Mouse (Mus musculus) heart, embryonic 13.5 days (tissue): ENCODE results near the gene Scly. TPM values are rescaled to one million over a fixed set of nuclear protein-coding genes. Genes with fewer than 3 reads are reported as not detected.

ENCODE experiments used
- ATAC-seq: fragments of 200-750 bp; cut with Nextera tagmentation; 2 replicates; pipeline ENCODE4 v1.8.0; 2017; ENCODE audit warnings: moderate TSS enrichment; ENCODE audit not compliant: insufficient number of reproducible peaks, low FRiP score, low TSS enrichment; ENCODE audit errors: extremely low read depth
- H3K27ac ChIP-seq: fragments of 300-500 bp; sonication (generic); replicated peaks from 2 replicates; pipeline ENCODE4 v1.5.1; 2015; ENCODE audit warnings: moderate library complexity, mild to moderate bottlenecking, inconsistent platforms
- H3K27me3 ChIP-seq: fragments of 300-500 bp; sonication (generic); replicated peaks from 2 replicates; pipeline ENCODE4 v1.6.1; 2015; ENCODE audit warnings: mild to moderate bottlenecking, inconsistent platforms
- H3K36me3 ChIP-seq: fragments of 300-500 bp; sonication (generic); 2 replicates; pipeline ENCODE4 v1.6.1; 2015; ENCODE audit warnings: mild to moderate bottlenecking, inconsistent platforms
- H3K4me1 ChIP-seq: fragments of 300-500 bp; sonication (generic); 2 replicates; pipeline ENCODE4 v1.6.1; 2015; ENCODE audit warnings: inconsistent platforms
- H3K4me2 ChIP-seq: fragments of 300-500 bp; sonication (generic); 2 replicates; pipeline ENCODE4 v1.6.1; 2015; ENCODE audit warnings: inconsistent platforms, mild to moderate bottlenecking, moderate library complexity
- H3K4me3 ChIP-seq: fragments of 300-500 bp; sonication (generic); 2 replicates; pipeline ENCODE4 v1.5.1; 2015; ENCODE audit warnings: moderate library complexity, mild to moderate bottlenecking, inconsistent platforms
- H3K9ac ChIP-seq: fragments of 300-500 bp; sonication (generic); 2 replicates; pipeline ENCODE4 v1.6.1; 2015; ENCODE audit warnings: inconsistent platforms, mild to moderate bottlenecking, moderate library complexity
- H3K9me3 ChIP-seq: fragments of 300-500 bp; sonication (generic); 2 replicates; pipeline ENCODE4 v1.6.1; 2016; ENCODE audit warnings: inconsistent platforms
- WGBS: fragments of 180-500 bp; shearing (Covaris S2); methylation state at CpG from one replicate; pipeline ENCODE4 v1.1.7; 2015; ENCODE audit warnings: mixed read lengths; 5-methylcytosine and 5-hydroxymethylcytosine counted together
- polyA plus RNA-seq: library from polyadenylated mRNA; unstranded; fragments of >200 nt; fragmentation: Nextera tagmentation; extraction: Ambion mirVana; gene quantifications from 2 replicates; pipeline ENCODE4 v1.2.1, GENCODE M21; 2015

Gene Scly
- 12.6 and 15.9 TPM in 2 replicates for polyA plus RNA-seq

DNA sequence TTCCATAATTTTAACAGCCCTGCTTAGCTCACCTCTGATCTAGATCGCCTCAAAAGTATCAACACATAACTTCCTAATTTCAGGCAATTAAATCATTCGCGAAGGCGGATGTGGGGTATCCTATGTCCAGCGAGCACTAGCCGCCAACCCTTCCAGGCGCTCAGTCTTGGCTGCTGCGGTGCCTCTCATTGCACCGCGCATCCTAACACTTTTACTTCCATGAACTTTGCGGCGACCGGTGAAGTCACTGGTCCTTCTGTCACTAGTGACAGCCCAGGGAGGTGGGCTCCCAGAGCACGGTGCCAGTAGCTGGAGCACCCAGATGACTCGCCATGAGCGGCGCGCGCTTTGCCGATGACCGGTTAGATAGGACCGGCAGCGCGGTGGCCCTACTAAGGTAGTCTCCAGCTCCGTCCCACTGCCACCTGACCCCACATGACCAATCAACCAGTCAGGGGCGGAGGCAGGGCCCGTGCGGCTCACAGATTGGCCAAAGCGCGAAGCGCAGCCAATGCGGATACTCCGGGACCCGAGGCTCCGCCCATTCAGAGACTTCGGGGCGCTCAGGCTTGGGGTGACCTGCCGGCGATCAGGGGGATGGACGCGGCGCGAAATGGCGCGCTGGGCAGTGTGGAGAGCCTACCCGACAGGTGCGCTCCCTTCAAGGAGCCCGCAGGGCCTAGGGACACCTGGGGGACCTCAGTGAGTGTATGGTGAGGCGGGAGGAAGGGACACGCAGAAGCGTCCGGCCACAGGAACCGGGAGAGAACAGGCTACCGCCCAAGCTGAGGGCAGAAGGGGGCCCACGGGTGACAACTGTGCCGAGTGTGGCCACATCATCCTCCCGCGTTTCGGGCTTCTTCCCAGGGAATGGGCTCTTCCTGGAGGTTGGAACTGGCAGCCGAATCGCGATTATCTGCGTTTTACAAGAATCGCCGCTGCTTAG is at the start of gene Scly:
Scly (plus strand) TSS at position 540 of the 946 bp plus-strand sequence.
- 1% methylated on average over 63 of the region's 65 CpGs for WGBS
- no peak within 1 kb of the TSS for H3K27ac ChIP-seq
- H3K27me3 ChIP-seq, result no peaks in the 10 kb centered on the region
- H3K4me2 ChIP-seq, result peak within 1 kb of the TSS; percentile 80
- peaks cover 18% of the 10 kb centered on the region for H3K4me1 ChIP-seq
- peak within 1 kb of the TSS; percentile 90 for H3K9ac ChIP-seq
- no peaks in the 10 kb centered on the region for H3K9me3 ChIP-seq
- peak within 1 kb of the TSS; percentile 91 for H3K4me3 ChIP-seq
- peak; percentile 99 for ATAC-seq
- H3K36me3 ChIP-seq, result peaks cover 24% of the 10 kb centered on the region

DNA sequence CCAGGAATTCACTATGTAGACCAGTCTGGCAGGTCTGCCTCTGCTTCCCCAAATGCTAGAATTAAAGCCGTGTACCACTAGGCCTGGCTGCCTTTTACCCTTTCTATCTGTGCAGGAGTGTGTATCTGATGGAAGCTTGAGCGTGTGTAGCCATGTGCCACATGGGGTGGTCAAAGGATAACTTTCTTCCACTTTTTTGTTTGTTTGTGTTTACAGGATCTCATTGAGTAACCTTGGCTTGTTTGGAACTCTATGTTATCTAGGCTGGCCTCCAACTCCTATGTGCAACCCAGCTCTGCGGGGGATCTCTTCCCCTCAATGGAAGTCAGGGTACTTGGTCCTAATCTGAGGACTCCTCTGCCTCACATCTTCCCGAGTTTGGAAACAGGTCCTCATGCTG is 49.2 kb upstream of the Scly start:
- no peak for ATAC-seq
- WGBS, result 37% methylated on average over 4 of the region's 4 CpGs
- Histone ChIP-seq H3K4me1 (peaks cover 41% of the 10 kb centered on the region), H3K27me3 (no peaks in the 10 kb centered on the region), H3K4me2 (peak overlapping the region; percentile 94), H3K4me3 (no peak overlapping the region), H3K9ac (peak overlapping the region; percentile 86; the same call in 1 of the 2 replicates), H3K27ac (peak overlapping the region; percentile 43; the same call in 1 of the 2 replicates), H3K36me3 (no peaks in the 10 kb centered on the region), H3K9me3 (no peaks in the 10 kb centered on the region)

DNA sequence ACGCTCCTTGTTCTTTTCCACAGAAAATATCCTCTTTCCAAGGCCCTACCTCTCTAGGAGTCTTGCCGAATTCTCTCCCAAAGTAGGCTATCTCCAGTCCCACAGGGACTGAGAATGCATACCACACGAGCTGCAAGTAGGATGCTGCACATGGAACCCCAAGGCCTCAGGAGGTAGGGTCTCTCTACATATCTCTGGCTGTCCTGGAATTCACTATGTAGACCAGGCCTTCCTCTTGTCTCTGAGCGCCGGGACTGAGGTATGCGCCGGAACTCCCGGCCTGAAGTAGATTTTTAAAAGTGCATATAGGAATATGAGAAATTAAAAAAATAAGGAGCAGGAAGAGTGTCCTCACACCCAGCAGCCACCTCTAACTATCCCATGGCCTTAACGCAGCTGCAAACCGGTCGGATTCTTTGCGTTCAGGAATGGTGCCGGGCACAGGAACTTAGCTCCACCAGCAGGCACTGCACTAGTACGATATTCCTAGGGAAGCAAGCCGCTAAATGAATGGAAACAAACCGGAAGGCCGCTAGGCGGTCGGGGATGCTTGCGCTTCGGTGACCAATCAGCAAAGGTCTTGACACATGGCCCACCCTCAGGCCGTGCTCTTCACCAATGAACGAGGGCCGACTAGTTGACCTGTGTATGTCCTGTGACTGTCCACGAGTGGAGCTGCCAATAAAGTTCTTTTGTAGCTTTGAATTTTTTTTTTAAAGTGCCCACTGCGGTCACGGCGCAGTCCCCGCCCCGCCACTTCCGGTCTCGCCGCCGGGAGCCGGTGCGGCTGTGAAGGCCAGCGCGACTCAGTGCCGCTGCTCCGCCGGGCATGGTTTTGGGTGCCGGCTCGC is 48.3 kb upstream of the Scly start, which contains the start of gene Ube2f:
Ube2f (plus strand) TSS at position 741 of the 851 bp plus-strand sequence.
- H3K4me1 ChIP-seq, result peaks cover 41% of the 10 kb centered on the region
- WGBS, result under 1% methylated on average over 43 of the region's 43 CpGs
- peaks cover 7% of the 10 kb centered on the region for H3K36me3 ChIP-seq
- H3K9ac ChIP-seq, result peak within 1 kb of the TSS; percentile 99
- H3K4me3 ChIP-seq, result peak within 1 kb of the TSS; percentile 99
- no peaks in the 10 kb centered on the region for H3K27me3 ChIP-seq
- ATAC-seq, result peak; percentile 98
- no peaks in the 10 kb centered on the region for H3K9me3 ChIP-seq
- H3K27ac ChIP-seq, result peak within 1 kb of the TSS; percentile 87
- peak within 1 kb of the TSS; percentile 94 for H3K4me2 ChIP-seq

DNA sequence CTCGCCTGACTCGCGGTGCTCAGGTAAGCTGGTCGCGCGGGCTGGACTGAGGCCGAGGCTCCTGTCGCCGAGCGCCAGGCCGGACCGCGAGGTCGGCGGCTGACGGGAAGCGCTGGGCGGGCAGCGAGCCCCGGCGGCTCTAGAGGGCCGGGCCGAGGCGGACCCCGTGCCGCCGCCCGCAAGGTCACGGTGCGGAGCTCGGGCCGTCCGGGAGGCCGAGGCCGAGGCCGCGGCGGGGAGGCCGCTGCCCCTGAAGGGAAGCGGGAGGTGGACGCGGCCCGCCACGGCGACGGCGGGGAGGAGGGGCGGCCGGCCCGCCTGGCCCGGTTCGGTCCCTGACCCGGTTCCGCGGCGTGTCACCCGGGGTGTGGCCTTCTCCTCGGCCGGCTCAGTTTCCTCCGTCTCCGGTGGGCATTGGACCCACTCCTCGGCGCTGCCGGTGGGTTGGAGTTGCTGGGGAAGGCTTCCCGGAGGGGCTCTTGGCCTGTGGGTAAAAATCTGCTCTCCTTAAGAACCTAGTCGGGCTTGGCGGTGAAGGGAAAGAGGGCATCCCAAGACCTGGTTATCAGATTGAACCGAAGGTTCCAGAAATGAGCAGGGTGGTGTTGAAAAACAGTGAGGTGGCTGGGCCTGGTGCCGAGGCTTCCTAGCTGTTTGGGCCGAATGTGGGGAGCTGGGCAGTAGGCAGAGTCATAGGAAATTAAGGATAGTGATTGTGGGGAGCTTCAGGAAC is 47.6 kb upstream of the Scly start:
- H3K4me1 ChIP-seq, result peaks cover 41% of the 10 kb centered on the region
- H3K36me3 ChIP-seq, result peaks cover 10% of the 10 kb centered on the region
- H3K27ac ChIP-seq, result peak overlapping the region; percentile 87
- peak overlapping the region; percentile 99 for H3K9ac ChIP-seq
- ATAC-seq, result peak; percentile 20; the same call in 1 of the 2 replicates
- peak overlapping the region; percentile 94 for H3K4me2 ChIP-seq
- H3K27me3 ChIP-seq, result no peaks in the 10 kb centered on the region
- peak overlapping the region; percentile 99 for H3K4me3 ChIP-seq
- no peaks in the 10 kb centered on the region for H3K9me3 ChIP-seq
- under 1% methylated on average over 46 of the region's 70 CpGs for WGBS

DNA sequence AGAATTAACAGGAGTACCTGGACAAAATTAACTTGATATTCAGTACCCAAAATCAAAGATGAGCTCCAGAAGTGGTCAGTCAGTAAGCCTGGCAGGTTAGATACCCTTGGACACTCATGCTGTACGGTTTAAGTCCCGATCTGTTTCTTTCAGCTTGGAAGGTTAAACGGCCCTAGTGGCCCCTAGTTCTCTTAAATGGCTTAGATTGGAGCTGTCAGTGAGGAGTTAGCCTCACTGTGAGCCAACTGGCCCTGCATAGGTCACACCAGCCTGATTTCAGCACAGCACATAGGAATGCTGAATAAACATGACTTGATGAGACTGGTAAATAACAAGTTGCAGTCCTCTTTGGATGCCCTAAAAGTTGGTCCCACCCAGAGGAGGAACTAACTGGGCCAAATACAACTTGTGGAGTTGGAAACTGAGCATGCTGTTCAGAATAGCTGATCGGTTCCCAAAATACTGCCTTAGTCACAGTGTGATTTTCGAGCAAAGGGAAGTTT is 46.9 kb upstream of the Scly start:
- peak overlapping the region; percentile 87 for H3K27ac ChIP-seq

DNA sequence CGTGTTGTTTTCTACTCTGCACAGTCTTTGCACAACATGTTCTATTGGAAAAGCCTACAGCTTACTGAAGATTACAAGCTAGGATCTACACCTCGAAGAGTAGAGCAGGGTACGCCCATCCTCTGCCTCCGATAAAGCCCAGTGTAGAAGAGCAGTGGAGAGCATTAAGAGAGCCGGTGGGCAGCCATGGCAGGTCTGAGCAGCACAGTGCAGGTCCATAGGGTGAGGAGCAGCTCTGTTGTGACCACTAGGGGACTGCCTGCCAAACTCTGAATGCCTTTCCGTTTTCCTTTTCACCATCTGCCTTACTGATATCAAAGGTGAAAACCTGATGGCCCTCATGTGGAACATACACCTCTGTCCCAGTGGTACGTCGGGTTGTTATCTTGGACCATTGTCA is 46.2 kb upstream of the Scly start:
- Histone ChIP-seq H3K4me3 (peak overlapping the region; percentile 99), H3K27ac (no peak overlapping the region), H3K9ac (peak overlapping the region; percentile 99; the same call in 1 of the 2 replicates), H3K36me3 (peaks cover 10% of the 10 kb centered on the region), H3K27me3 (no peaks in the 10 kb centered on the region), H3K4me2 (peak overlapping the region; percentile 94), H3K9me3 (no peaks in the 10 kb centered on the region), H3K4me1 (peaks cover 47% of the 10 kb centered on the region)
- no peak for ATAC-seq
- 32% methylated on average over 8 of the region's 8 CpGs for WGBS

More for the DNA sequence above, 46.9 kb upstream of the Scly start:
- no peaks in the 10 kb centered on the region for H3K27me3 ChIP-seq
- H3K4me2 ChIP-seq, result peak overlapping the region; percentile 94
- peak overlapping the region; percentile 99 for H3K4me3 ChIP-seq
- peaks cover 41% of the 10 kb centered on the region for H3K4me1 ChIP-seq
- ATAC-seq, result no peak
- H3K36me3 ChIP-seq, result peaks cover 10% of the 10 kb centered on the region
- no peaks in the 10 kb centered on the region for H3K9me3 ChIP-seq
- peak overlapping the region; percentile 99 for H3K9ac ChIP-seq
- WGBS, result 39% methylated on average over 5 of the region's 5 CpGs

DNA sequence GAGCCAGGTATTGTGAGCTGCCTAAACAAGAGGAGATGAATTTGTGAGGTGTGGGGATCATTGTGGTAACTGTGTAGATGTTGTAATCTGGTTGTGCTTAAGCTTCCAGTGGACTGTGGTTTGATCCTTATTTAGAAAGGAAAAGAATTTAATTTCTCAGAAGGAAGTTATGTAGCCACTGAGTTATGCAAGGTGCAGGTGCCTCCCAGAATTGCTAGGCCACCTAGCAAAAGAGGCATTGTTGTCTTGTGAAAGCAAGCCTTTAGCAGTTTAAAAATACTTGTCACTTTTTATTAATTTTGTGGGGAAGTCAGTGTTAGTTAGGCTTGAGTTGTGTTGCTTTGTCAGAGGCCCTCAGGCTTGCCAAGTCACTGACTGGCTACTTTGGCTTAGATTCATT is 40.2 kb upstream of the Scly start:
- no peaks in the 10 kb centered on the region for H3K27me3 ChIP-seq
- no peak for ATAC-seq
- H3K4me3 ChIP-seq, result no peak overlapping the region
- no peak overlapping the region for H3K27ac ChIP-seq
- H3K4me1 ChIP-seq, result peaks cover 38% of the 10 kb centered on the region
- H3K9me3 ChIP-seq, result no peaks in the 10 kb centered on the region
- no peak overlapping the region for H3K9ac ChIP-seq
- H3K4me2 ChIP-seq, result no peak overlapping the region
- H3K36me3 ChIP-seq, result peaks cover 26% of the 10 kb centered on the region

DNA sequence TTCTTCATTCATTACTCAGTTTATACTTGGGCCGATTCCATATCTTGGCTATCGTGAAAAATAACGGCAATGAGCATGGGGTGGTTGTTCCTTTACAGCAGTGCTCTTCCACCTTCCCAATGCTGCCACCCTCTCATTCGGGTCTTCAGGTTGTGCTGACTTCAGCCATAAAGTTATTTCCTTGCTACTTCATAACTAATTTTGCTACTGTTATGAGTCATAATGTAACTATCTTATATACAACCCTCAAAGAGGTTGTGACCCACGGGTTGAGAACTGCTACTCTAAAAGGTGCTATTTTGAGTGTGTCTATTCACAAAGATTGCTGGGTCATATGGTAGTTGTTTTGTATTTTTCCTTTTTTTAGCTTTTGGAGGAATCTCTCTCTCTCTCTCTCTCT is 38.3 kb upstream of the Scly start:
- peaks cover 27% of the 10 kb centered on the region for H3K36me3 ChIP-seq
- no peaks in the 10 kb centered on the region for H3K27me3 ChIP-seq
- H3K9me3 ChIP-seq, result no peaks in the 10 kb centered on the region
- H3K4me1 ChIP-seq, result peaks cover 31% of the 10 kb centered on the region
- H3K27ac ChIP-seq, result no peak overlapping the region
- WGBS, result 76% methylated on average over 5 of the region's 5 CpGs
- H3K4me3 ChIP-seq, result no peak overlapping the region
- ATAC-seq, result no peak
- H3K9ac ChIP-seq, result no peak overlapping the region
- H3K4me2 ChIP-seq, result no peak overlapping the region

DNA sequence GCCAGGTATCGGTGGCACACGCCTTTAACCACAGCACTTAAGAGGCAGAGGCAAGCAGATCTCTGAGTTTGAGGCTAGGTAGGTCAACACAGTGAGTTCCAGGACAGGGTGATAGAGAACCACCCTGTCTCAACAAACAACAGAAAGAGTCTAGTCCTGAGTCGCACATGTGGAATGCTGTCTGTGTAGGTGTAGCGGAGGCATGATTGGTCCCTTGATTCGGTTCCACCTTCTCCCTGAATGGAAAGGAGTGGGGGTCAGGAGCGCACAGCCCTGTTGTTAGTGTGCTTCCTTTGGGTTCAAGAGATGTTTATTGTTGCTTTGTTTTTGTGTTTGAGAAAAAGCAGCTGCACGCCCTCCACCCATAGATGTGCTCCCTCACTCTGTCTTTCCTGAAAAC is 35.6 kb upstream of the Scly start:
- Histone ChIP-seq H3K4me2 (no peak overlapping the region), H3K9me3 (no peaks in the 10 kb centered on the region), H3K9ac (no peak overlapping the region), H3K27ac (no peak overlapping the region), H3K27me3 (no peaks in the 10 kb centered on the region), H3K36me3 (peaks cover 44% of the 10 kb centered on the region), H3K4me1 (peaks cover 20% of the 10 kb centered on the region), H3K4me3 (no peak overlapping the region)
- 88% methylated on average over 7 of the region's 7 CpGs for WGBS
- ATAC-seq, result no peak

DNA sequence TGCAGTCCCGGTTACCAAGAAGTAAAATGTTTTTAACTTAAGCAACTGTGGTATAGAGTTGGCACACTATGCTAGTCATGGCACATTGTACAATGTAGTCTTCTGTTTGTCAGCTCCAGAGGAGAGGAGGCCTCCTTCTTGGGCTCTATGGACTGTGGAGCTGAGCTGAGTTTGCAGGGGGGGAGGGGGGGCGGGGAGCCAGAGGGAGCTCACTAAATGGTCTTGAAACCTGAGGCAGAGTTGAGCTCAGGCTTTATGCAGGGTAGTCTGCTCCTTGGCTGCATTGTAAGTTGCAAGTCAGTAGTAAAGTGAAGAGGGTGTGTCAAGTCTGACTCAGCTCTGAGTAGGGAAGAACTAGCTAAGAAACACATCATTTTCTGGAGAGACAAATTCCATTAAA is 25.9 kb upstream of the Scly start:
- H3K9me3 ChIP-seq, result no peaks in the 10 kb centered on the region
- H3K27me3 ChIP-seq, result no peaks in the 10 kb centered on the region
- no peak overlapping the region for H3K4me3 ChIP-seq
- 87% methylated on average over 2 of the region's 2 CpGs for WGBS
- no peak overlapping the region for H3K9ac ChIP-seq
- H3K4me1 ChIP-seq, result 0 out of 2 replicates have a peak, but pooled peaks cover 6% of the 10 kb centered on the region
- no peak overlapping the region for H3K27ac ChIP-seq
- no peak overlapping the region for H3K4me2 ChIP-seq
- H3K36me3 ChIP-seq, result peaks cover 38% of the 10 kb centered on the region
- no peak for ATAC-seq
